Comparison of ENCODE assay signal across 9 mouse cellular contexts in the genomic region with DNA sequence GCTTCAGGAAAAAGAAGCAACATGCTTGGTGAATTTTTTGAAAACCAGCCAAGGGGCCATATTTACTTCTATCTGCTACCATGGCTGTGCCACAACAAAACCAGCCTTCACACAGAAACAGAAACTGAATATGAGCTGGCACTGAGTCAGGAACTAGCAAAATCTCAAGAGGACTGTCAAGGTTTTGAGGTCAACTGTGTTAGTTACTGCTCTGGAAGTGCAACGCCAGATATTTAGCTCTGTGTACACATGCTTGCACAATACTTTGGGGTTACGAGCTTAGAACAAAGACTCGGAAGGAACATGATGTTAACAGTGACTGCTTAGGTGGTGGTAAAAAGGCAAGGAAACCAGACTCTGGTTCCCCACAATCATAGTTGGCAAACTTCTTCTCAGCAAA. TPM values are rescaled to one million over a fixed set of nuclear protein-coding genes. Genes with fewer than 3 reads are reported as not detected.
DNase-seq lines count a peak whose midpoint lies in the region; ATAC-seq lines count a peak whose summit lies in the region.
"Had no signal": no experiment of that assay in that cellular context is flagged by ENCODE, and none has a peak within 500 bp of the region (broad histone marks: within the 10 kb centered on the region; RNA-seq: fewer than 3 reads in every experiment).

No protein-coding gene starts in this region.

- intact Hi-C loops in heart, postnatal 10 days (cut with DNase I): no loop called here
- intact Hi-C loops in left cerebral cortex, postnatal 36 days (cut with DNase I): no loop called here

- peak; percentile 33 for DNase-seq in gastrocnemius, postnatal 25 days
- no peak for DNase-seq in gastrocnemius, postnatal 4 days (ENCODE audit: low spot score in 2 of 2)
- peak; percentile 13 for DNase-seq in CD4-positive, CD25-positive, alpha-beta regulatory T cell, adult 2 months (ENCODE audit: low read depth, low spot score)
- DNase-seq in heart, postnatal 10 days: peak; percentile 40 to 46
- no peak for DNase-seq in left cerebral cortex, postnatal 36 days (ENCODE audit: low spot score in 2 of 2)
- DNase-seq in urinary bladder, postnatal 14 days (ENCODE audit: low spot score): no peak
- no peak for DNase-seq in c-Kit-positive CD71-positive TER-119-positive erythroid progenitor cells, embryonic 14.5 days (ENCODE audit: low spot score)

- peak; percentile 96 for ATAC-seq in megakaryocyte progenitor cell, adult 5-6 weeks (replicated peaks; ENCODE audit: poor library complexity)

RNA-seq across cellular contexts. Expression of a gene that starts 22.9 kb away (rescaled TPM):
- total RNA-seq in gastrocnemius, postnatal 25 days (2021): not detected
- under 1 TPM; 0.39 to 0.44 TPM for total RNA-seq in gastrocnemius, postnatal 4 days (2021)
- not detected for total RNA-seq in heart, postnatal 10 days (2021)
- total RNA-seq in megakaryocyte progenitor cell, adult 5-6 weeks (2015): not detected in 2 replicates
- total RNA-seq in megakaryocyte progenitor cell, adult 5-6 weeks (2017): not detected in 2 replicates
- total RNA-seq in left cerebral cortex, postnatal 36 days (2021): not detected
- total RNA-seq: left cerebral cortex, adult 2 months had no signal

RNA-seq across cellular contexts. Expression of a gene that starts 26.8 kb away (rescaled TPM):
- total RNA-seq in gastrocnemius, postnatal 25 days (2021): under 1 TPM; 0.33 to 0.88 TPM
- total RNA-seq in gastrocnemius, postnatal 4 days (2021): under 1 TPM; 0.91 to 0.98 TPM
- total RNA-seq in heart, postnatal 10 days (2021): under 1 TPM; 0.45 to 0.97 TPM
- total RNA-seq in megakaryocyte progenitor cell, adult 5-6 weeks (2015): 0.17 TPM in 1 of 2 replicates, not detected in the other
- 1.5 TPM in 1 of 2 replicates, not detected in the other for total RNA-seq in megakaryocyte progenitor cell, adult 5-6 weeks (2017)
- not detected for total RNA-seq in left cerebral cortex, postnatal 36 days (2021)
- total RNA-seq: left cerebral cortex, adult 2 months had no signal

RNA-seq across cellular contexts. Expression of a gene that starts 57.4 kb away (rescaled TPM):
- total RNA-seq in gastrocnemius, postnatal 25 days (2021): not detected
- not detected for total RNA-seq in gastrocnemius, postnatal 4 days (2021)
- not detected for total RNA-seq in heart, postnatal 10 days (2021)
- total RNA-seq in megakaryocyte progenitor cell, adult 5-6 weeks (2015): not detected in 2 replicates
- not detected in 2 replicates for total RNA-seq in megakaryocyte progenitor cell, adult 5-6 weeks (2017)
- not detected for total RNA-seq in left cerebral cortex, postnatal 36 days (2021)
- total RNA-seq: left cerebral cortex, adult 2 months had no signal

Comparison
In these comparisons a context has a peak if more than half of its experiments do, and no peak if none do; other contexts are left out.
1. DNase-seq: peak in gastrocnemius, postnatal 25 days (single experiment), CD4-positive, CD25-positive, alpha-beta regulatory T cell, adult 2 months (single experiment) and heart, postnatal 10 days (2 of 2); none in gastrocnemius, postnatal 4 days (0 of 2), left cerebral cortex, postnatal 36 days (0 of 2), urinary bladder, postnatal 14 days (single experiment) and c-Kit-positive CD71-positive TER-119-positive erythroid progenitor cells, embryonic 14.5 days (single experiment).